Mouse (Mus musculus) heart, embryonic 14.5 days (tissue): ENCODE data around the gene Cacng5. TPM values are rescaled to one million over a fixed set of nuclear protein-coding genes. Genes with fewer than 3 reads are reported as not detected.

Experiments
- ATAC-seq: fragments of 200-750 bp; cut with Nextera tagmentation; 2 replicates; pipeline ENCODE4 v1.8.0; 2017; ENCODE audit warnings: low read depth, moderate TSS enrichment; ENCODE audit not compliant: insufficient number of reproducible peaks, insufficient read depth, low FRiP score
- H3K27ac ChIP-seq, 2 experiments: fragments of 200-500 bp in 1 of 2; fragments of 300-500 bp in 1 of 2; sonication (generic) in 1 of 2; replicated peaks in 1 of 2; 2 replicates each; pipeline ENCODE4 v1.5.1; 2012 to 2014; ENCODE audit warnings: low read depth in 2 of 2, low read length in 2 of 2, control low read depth in 1 of 2, mild to moderate bottlenecking in 1 of 2, mixed read lengths in 1 of 2; ENCODE audit not compliant: control insufficient read depth in 1 of 2, insufficient read depth in 1 of 2
- H3K27me3 ChIP-seq: fragments of 300-500 bp; sonication (generic); 2 replicates; pipeline ENCODE4 v1.6.1; 2014; ENCODE audit warnings: mild to moderate bottlenecking, low read length, control low read depth; ENCODE audit not compliant: control insufficient read depth, insufficient read depth
- H3K36me3 ChIP-seq: fragments of 300-500 bp; sonication (generic); 2 replicates; pipeline ENCODE4 v1.6.1; 2014; ENCODE audit warnings: mild to moderate bottlenecking, control low read depth, low read length, mixed read lengths; ENCODE audit not compliant: control insufficient read depth, insufficient read depth
- H3K4me1 ChIP-seq, 2 experiments: fragments of 200-500 bp in 1 of 2; fragments of 300-500 bp in 1 of 2; sonication (generic) in 1 of 2; 2 replicates each; pipeline ENCODE4 v1.6.1; 2012 to 2014; ENCODE audit warnings: low read length in 2 of 2, control low read depth in 1 of 2, mixed read lengths in 1 of 2; ENCODE audit not compliant: control insufficient read depth in 2 of 2, insufficient read depth in 2 of 2
- H3K4me2 ChIP-seq: fragments of 300-500 bp; sonication (generic); 2 replicates; pipeline ENCODE4 v1.6.1; 2014; ENCODE audit warnings: mild to moderate bottlenecking, low read length
- H3K4me3 ChIP-seq, 2 experiments: fragments of 200-500 bp in 1 of 2; fragments of 300-500 bp in 1 of 2; sonication (generic) in 1 of 2; 2 replicates each; pipeline ENCODE4 v1.5.1; 2012 to 2014; ENCODE audit warnings: low read length in 2 of 2, mild to moderate bottlenecking in 2 of 2, control low read depth in 1 of 2, low read depth in 1 of 2, moderate library complexity in 1 of 2; ENCODE audit not compliant: control insufficient read depth in 1 of 2, insufficient read depth in 1 of 2
- H3K9ac ChIP-seq: fragments of 300-500 bp; sonication (generic); 2 replicates; pipeline ENCODE4 v1.6.1; 2014; ENCODE audit warnings: mild to moderate bottlenecking, low read length
- H3K9me3 ChIP-seq: fragments of 300-500 bp; sonication (generic); 2 replicates; pipeline ENCODE4 v1.6.1; 2016; ENCODE audit warnings: low read length, control low read depth; ENCODE audit not compliant: control insufficient read depth
- WGBS: fragments of 180-500 bp; shearing (Covaris S2); extraction: QIAGEN DNeasy Blood & Tissue Kit; methylation state at CpG from one replicate; pipeline ENCODE4 v1.1.7; 2014; 5-methylcytosine and 5-hydroxymethylcytosine counted together
- polyA plus RNA-seq: library from polyadenylated mRNA; unstranded; fragments of >200 nt; fragmentation: Nextera tagmentation; extraction: Ambion mirVana; gene quantifications from 2 replicates; pipeline ENCODE4 v1.2.1, GENCODE M21; 2014

Cacng5 gene
- polyA plus RNA-seq: 0.05 and 0.08 TPM in 2 replicates

DNA sequence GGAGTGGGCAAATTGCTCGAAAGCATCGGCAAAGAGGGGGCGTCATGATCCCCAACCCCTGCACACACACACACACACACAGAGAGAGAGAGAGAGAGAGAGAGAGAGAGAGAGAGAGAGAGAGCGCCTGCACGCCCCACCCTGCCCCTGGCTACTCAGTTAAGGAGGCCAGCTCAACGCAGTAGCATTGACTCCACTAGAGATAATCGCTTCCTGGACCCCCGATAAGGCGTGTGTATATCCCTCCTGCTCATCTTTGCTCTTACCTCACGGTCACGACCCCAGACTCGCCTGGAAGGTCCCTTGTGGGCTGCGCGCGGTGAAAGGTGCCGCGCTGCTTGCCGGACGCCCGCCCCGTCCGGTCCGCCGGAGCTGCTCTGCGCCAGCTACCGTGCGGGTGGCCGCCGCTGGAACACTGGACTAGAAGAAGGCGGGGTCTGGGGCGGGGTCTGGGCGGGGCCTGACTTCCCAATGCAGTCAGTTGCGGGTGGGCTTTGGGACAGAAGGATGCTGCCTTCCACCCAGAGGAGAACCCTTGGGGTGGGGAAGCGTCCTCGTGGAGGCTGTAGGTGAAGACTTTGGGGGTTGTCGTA lies at the start of gene Cacng5:
Cacng5 (minus strand) TSS at position 422 of the 593 bp plus-strand sequence.
- peak within 1 kb of the TSS; percentile 10 to 23; a peak in 3 of 4 replicates for H3K4me3 ChIP-seq
- H3K27me3 ChIP-seq: peaks cover 34% of the 10 kb centered on the region
- WGBS: 4% methylated on average over 35 of the region's 36 CpGs
- H3K27ac ChIP-seq: no peak within 1 kb of the TSS
- H3K4me2 ChIP-seq: peak within 1 kb of the TSS; percentile 54
- H3K9ac ChIP-seq: no peak within 1 kb of the TSS
- no peak for ATAC-seq
- H3K4me1 ChIP-seq: no peaks in the 10 kb centered on the region
- H3K9me3 ChIP-seq: peaks cover under 1% of the 10 kb centered on the region; the same call in 1 of the 2 replicates
- no peaks in the 10 kb centered on the region for H3K36me3 ChIP-seq

DNA sequence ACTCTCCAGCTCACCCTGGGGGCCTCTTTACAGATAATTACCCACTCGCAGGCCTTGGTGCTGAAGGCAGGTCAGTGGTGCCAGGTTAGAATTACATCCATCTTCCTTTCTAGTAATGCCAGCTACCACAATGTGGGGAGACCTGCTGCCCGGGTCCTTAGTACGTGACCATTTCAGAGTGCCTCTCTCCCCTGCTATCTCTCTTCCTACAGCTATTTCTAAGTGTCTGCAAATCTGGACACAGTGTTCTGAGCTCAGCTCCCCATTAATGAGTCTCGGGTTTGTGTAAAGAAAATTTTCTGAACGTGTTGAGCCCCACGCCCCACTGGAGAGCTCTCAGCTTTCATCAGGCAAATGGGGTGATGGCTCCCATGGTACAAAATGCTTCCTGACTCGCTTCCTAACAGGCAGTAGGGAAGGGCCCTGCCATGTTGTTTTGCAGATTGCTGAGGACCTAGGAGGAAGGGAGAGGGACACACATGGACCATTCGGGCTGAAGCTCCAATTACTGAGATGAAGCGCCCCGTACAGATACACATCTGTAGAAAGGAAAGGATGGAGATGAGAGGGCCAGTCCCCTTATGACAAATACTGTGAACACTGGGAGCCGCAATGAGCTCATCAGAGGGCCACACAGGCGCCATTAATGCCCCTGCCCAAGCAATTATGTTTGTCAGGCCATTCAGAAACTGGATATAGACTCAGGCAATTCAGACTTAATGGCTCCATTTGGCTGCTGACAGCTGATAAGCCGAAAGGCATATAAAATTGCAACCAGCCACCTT lies 42.9 kb upstream of the Cacng5 start:
- WGBS: 91% methylated on average over 13 of the region's 13 CpGs
- Histone ChIP-seq H3K27me3 (no peaks in the 10 kb centered on the region), H3K4me3 (no peak overlapping the region), H3K9me3 (peaks cover 9% of the 10 kb centered on the region; the same call in 1 of the 2 replicates), H3K4me2 (no peak overlapping the region), H3K4me1 (peaks cover 0 to 2% of the 10 kb centered on the region in 2 experiments; a peak in 1 of 4 replicates), H3K27ac (no peak overlapping the region), H3K9ac (no peak overlapping the region), H3K36me3 (peaks cover 40% of the 10 kb centered on the region)
- ATAC-seq: no peak; the same call in 1 of the 2 replicates

DNA sequence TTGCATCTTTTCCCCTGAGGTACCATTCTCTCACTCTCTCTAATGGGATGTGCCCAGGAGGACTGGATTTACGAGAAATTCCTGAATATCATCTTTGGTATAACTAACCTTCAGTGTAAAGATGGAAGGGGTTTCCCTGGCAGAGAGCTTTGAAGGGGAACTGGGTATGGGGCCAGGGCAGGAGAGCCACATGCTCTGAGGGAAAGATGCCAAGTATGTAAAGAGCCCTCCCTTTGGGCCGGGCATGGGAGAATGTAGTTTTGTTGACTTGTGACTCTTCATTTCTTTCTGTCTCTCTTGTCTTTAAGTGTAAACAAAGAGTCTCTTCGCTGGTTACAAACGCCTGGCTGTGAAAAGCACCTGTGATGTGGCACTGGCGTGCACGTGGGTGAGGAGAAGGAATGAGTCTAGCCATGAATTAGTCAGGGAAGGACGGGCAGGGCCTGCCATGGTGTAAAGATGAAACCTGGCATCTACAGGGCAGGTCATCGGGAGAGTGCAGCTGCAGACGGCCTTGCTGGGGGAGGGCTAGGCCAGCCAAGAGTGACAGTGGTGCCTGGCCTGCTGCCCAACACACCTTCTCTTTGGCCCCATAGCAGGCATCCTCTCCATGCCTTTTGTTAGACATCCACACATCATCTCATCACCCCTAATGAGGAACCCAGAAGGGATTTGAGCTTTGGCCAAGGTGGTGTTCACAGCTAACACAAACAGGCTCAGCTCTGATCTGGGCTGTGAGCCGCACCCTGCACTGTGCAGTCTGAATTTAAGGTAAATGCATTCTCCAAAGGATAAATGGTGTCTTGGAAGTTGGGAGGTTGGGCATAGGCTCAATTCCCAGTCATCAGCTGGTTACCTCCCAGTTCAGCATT lies 40.6 kb upstream of the Cacng5 start:
- no peaks in the 10 kb centered on the region for H3K27me3 ChIP-seq
- H3K9ac ChIP-seq: no peak overlapping the region
- ATAC-seq: no peak
- H3K27ac ChIP-seq: no peak overlapping the region
- WGBS: 81% methylated on average over 10 of the region's 10 CpGs
- peaks cover 46% of the 10 kb centered on the region for H3K36me3 ChIP-seq
- H3K4me1 ChIP-seq: peaks cover 6 to 9% of the 10 kb centered on the region in 2 experiments; a peak in 3 of 4 replicates
- H3K9me3 ChIP-seq: peaks cover 7% of the 10 kb centered on the region; the same call in 1 of the 2 replicates
- no peak overlapping the region for H3K4me2 ChIP-seq
- H3K4me3 ChIP-seq: no peak overlapping the region

DNA sequence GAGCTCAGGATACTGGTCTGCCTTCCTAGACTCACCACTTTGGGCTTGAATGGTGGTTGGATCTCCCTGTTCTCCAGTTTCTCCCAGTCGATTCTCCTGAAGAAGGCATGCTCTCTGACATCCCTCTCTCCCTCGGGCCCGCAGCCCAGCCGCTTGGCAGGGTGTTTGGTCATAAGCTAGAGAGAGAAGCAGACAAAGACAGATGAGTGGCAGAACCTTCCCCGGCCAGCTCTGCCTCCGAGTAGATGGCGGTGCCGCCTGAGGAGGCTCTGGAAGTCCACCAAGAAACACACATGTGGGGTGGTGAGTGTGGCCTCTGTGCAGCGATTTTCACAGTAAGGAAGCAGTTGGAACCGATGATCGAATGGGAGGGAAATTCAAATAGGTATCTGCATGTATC lies 36.6 kb upstream of the Cacng5 start:
- no peak overlapping the region for H3K27ac ChIP-seq

DNA sequence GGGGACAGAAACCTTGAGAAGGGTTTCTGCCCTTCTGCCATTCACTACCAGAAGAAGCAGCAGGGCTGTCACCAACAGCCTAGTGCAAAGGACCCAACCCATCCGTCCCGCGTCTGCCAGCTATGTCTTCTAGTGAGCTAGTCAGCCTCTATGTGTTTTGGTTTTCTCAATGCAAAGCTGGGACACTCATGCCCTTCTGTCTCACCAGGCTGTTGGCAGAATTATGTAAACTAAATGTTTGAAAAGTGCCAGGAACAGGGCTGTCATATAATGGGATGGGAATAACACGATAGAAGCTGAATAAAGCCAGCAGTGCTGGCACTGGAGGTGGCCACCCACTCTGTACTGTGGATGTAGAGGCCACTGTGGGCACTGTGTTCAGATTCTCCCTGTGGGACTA lies 35.8 kb upstream of the Cacng5 start:
- Histone ChIP-seq H3K9me3 (no peaks in the 10 kb centered on the region), H3K9ac (no peak overlapping the region), H3K4me1 (peaks cover 6 to 14% of the 10 kb centered on the region in 2 experiments; a peak in 3 of 4 replicates), H3K27me3 (no peaks in the 10 kb centered on the region), H3K36me3 (peaks cover 62% of the 10 kb centered on the region), H3K4me2 (no peak overlapping the region), H3K4me3 (no peak overlapping the region), H3K27ac (no peak overlapping the region)
- whole genome bisulfite sequencing: 96% methylated on average over 4 of the region's 4 CpGs
- ATAC-seq: no peak

More for the DNA sequence above, 36.6 kb upstream of the Cacng5 start:
- no peaks in the 10 kb centered on the region for H3K27me3 ChIP-seq
- H3K36me3 ChIP-seq: peaks cover 54% of the 10 kb centered on the region
- ATAC-seq: no peak
- H3K9ac ChIP-seq: no peak overlapping the region
- no peak overlapping the region for H3K4me3 ChIP-seq
- H3K9me3 ChIP-seq: no peaks in the 10 kb centered on the region
- no peak overlapping the region for H3K4me2 ChIP-seq
- WGBS: 88% methylated on average over 11 of the region's 11 CpGs
- peaks cover 6 to 14% of the 10 kb centered on the region in 2 experiments; a peak in 3 of 4 replicates for H3K4me1 ChIP-seq

DNA sequence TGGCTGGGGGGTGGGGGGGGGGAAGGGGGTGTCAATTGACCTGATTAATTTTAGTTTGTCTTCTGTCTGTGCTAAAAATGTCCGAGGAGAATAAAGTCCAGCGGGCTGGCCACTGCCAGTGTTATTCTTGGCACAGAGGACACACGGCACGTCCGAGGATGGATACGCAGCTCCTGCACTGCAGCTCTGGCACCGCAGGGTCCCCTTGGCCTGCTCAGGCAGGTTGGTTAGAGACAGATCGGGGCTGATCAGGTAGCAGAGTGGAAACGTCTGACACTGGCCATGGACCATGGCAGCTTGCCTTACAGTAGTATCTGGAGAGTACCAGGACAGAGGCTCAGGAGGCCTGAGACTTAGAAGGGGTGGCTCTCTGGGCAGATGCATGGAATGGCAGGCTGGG lies 35.4 kb upstream of the Cacng5 start:
- H3K4me1 ChIP-seq: peaks cover 6 to 14% of the 10 kb centered on the region in 2 experiments; a peak in 3 of 4 replicates
- no peak overlapping the region for H3K4me2 ChIP-seq
- no peaks in the 10 kb centered on the region for H3K27me3 ChIP-seq
- no peak for ATAC-seq
- H3K4me3 ChIP-seq: no peak overlapping the region
- H3K27ac ChIP-seq: no peak overlapping the region
- H3K9me3 ChIP-seq: no peaks in the 10 kb centered on the region
- WGBS: 35% methylated on average over 9 of the region's 9 CpGs
- H3K9ac ChIP-seq: no peak overlapping the region
- H3K36me3 ChIP-seq: peaks cover 66% of the 10 kb centered on the region

DNA sequence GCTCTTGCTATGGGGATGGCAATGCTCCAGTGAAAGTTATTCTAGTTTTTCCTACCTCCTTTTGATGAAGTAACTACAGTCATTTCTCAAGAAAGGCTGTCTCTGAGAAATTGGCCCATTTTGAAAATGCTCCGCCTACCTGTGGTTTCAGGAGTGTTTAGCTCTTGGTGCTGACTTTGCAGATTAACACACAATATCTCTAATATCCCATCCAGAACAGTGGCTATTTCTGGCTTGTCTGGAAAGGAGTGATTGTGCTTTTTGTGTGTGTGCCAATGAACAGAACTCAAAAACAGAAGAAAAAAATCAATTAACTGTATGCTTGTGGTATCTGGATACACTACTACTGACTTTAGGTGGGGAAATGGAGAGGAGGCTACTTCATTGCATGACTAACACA lies 33.1 kb upstream of the Cacng5 start:
- peaks cover 69% of the 10 kb centered on the region for H3K36me3 ChIP-seq
- no peak overlapping the region for H3K9ac ChIP-seq
- peaks cover 5 to 14% of the 10 kb centered on the region in 2 experiments; a peak in 3 of 4 replicates for H3K4me1 ChIP-seq
- no peak for ATAC-seq
- H3K4me2 ChIP-seq: no peak overlapping the region
- no peaks in the 10 kb centered on the region for H3K27me3 ChIP-seq
- no peak overlapping the region for H3K27ac ChIP-seq
- peaks cover 8% of the 10 kb centered on the region for H3K9me3 ChIP-seq
- WGBS: 100% methylated on average over 1 of the region's 1 CpGs
- no peak overlapping the region for H3K4me3 ChIP-seq
